Mouse (Mus musculus) splenic B cell, adult 2 months (primary cell): ENCODE results near the gene Olfr598.
"Not testable (repeated sequence)": the region's sequence is repeated elsewhere in the genome, so short reads cannot be mapped to it uniquely, and the experiment has no call there.

Experiments used
- DNase-seq: peaks from one replicate; pipeline ENCODE4 v3.0.0-alpha.2; 2011; ENCODE audit warnings: low read depth, low spot score
- H3K27me3 ChIP-seq: 2 replicates; pipeline ENCODE4 v1.6.1; 2012; ENCODE audit warnings: mild to moderate bottlenecking, low read length, moderate library complexity, mixed read lengths; ENCODE audit not compliant: control insufficient read depth, poor library complexity, insufficient read depth, severe bottlenecking
- H3K36me3 ChIP-seq: 2 replicates; pipeline ENCODE4 v1.6.1; 2012; ENCODE audit warnings: mild to moderate bottlenecking, low read length, moderate library complexity, mixed read lengths; ENCODE audit not compliant: control insufficient read depth, poor library complexity, insufficient read depth, severe bottlenecking

Gene Olfr598

GRCm38 (mm10) chr7:103323268-103323667 lies at the start of gene Olfr598:
Gene Olfr598 (plus strand): TSS chr7:103323568.
- Histone ChIP-seq H3K27me3 (no peaks in the 10 kb centered on the region), H3K36me3 (no peaks in the 10 kb centered on the region)
- no peak for DNase-seq

- H3K36me3 ChIP-seq, H3K27me3 ChIP-seq, DNase-seq: not testable (repeated sequence)
These were observed 18.0 kb upstream of the Olfr598 start, which contains the start of gene Olfr596 for GRCm38 (mm10) chr7:103305348-103305747. Gene Olfr596 (plus strand): TSS chr7:103305648.

GRCm38 (mm10) chr7:103316015-103316414 lies 7.4 kb upstream of the Olfr598 start, which contains the start of gene Olfr597:
Gene Olfr597 (plus strand): TSS chr7:103316315.
- H3K36me3 ChIP-seq, DNase-seq, H3K27me3 ChIP-seq: not testable (repeated sequence)

- Histone ChIP-seq H3K27me3 (no peaks in the 10 kb centered on the region), H3K36me3 (no peaks in the 10 kb centered on the region)
- DNase-seq, result no peak
These were observed 12.2 kb downstream of the Olfr598 start, which contains the start of gene Olfr599 for GRCm38 (mm10) chr7:103335617-103336016. Gene Olfr599 (plus strand): TSS chr7:103335917.

- H3K36me3 ChIP-seq, result no peaks in the 10 kb centered on the region
- no peaks in the 10 kb centered on the region for H3K27me3 ChIP-seq
- DNase-seq, result no peak
These were observed 26.2 kb downstream of the Olfr598 start, which contains the start of gene Olfr600 for GRCm38 (mm10) chr7:103349569-103349968. Gene Olfr600 (minus strand): TSS chr7:103349669.

GRCm38 (mm10) chr7:103362555-103362954 lies 39.2 kb downstream of the Olfr598 start, which contains the start of gene Olfr601:
Gene Olfr601 (minus strand): TSS chr7:103362655.
- Histone ChIP-seq H3K36me3 (no peaks in the 10 kb centered on the region), H3K27me3 (no peaks in the 10 kb centered on the region)
- no peak for DNase-seq
